Mouse (Mus musculus): ENCODE results near the gene Fam227a.

Fam227a gene

DNA sequence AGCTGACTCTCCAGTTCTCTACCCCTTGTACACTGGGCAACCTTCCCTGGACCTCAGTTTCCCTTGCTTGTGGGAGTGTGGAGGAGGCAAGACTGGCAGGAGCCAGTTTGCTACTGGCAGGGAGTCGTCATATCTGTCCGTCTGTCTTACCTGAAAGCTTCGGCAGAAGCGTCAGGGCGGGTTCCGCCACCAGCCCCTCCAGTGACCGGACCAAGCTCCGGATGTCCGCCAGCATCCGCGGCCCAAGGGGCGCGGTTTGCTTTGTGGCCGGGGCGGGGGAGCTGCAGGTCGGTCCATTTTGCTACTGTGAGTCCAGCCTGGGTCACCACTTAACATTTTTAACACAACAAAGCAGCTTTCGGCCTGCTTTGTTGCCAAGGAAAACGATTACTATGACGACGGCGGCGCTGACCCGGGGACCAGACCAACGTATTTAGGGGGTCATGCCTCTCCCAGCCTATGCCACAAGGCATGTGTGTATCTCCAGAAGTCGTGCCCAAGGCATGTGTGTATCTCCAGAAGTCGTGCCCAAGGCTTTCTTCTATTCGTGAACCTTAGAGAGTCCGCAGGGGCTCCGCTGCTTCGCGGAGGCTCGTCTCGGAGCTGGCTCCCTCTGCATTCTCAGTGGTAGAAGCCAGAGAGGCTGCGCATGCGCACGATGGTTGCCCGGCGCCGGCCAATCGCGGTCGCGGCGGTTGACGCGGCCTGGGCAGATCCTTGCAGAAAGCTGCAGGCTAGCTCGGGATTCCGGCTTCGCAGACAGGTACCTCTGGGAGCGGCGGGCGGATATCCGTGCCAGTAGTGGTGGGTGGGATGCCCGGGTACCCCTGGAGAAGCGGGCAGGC, at the start of gene Fam227a, which contains the start of gene Cby1:
Gene Fam227a, minus strand, starts transcription at position 426 of the 845 bp plus-strand sequence.
Gene Cby1, plus strand, starts transcription at position 669 of the 845 bp plus-strand sequence.
- DNase-seq (ENCODE audit: low read depth, low spot score), result peak; percentile 92

DNA sequence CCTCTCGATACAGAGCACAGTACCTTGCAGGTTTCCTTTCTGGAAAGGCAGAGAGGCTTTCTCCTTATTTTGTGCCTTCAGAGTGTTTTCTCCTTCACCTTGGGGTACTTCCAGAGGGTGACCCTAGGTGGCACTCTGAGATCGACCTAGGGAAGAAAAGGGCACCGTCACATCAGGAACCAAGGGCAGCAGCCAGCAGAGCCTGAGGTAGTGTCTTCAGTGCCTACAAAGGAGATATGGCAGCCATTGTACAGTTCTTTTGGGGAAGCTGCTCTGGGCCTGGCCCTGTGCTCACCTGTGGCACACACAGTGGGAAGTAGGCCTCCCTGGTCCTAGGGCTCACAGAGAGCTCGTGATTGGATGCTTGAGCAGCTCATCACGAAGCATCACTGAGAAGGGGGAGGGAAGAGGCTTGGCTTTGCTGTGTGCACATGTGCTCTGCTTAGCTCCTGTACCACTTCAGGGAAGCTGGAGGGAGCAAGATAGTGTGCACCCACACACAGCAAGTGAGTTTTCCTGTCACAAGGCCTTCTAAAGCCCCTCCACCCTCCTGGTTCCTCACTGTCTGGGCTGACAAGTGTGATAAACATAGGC, 49.6 kb upstream of the Fam227a start:
- DNase-seq (ENCODE audit: low read depth, low spot score), result no peak

DNA sequence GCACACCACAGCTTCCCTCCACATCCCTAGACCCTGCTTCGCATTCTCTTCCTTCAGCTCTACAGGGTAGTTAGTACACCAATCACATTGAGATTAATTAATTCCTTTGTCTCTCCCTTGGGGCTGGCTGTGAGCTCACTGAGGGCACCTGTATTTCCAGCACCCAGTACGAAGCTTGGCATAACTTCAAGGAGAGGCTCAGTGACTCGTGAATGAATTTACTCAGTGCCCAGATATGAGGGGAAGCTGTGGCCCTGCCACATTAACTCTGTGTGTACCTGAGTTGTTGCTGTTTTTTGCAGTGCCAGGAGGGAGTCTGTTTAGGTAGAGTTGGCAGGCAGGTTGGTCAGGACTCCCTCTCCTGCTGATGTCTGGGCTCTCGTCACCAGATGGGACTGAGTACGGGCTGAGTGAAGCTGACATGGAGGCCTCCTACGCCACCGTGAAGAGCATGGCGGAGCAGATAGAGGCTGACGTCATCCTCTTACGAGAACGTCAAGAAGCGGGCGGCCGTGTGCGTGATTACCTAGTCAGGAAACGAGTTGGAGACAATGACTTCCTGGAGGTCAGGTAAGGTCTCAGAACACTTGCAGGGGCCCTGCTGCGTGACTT, 48.0 kb upstream of the Fam227a start:
- no peak for DNase-seq (ENCODE audit: low read depth, low spot score)

DNA sequence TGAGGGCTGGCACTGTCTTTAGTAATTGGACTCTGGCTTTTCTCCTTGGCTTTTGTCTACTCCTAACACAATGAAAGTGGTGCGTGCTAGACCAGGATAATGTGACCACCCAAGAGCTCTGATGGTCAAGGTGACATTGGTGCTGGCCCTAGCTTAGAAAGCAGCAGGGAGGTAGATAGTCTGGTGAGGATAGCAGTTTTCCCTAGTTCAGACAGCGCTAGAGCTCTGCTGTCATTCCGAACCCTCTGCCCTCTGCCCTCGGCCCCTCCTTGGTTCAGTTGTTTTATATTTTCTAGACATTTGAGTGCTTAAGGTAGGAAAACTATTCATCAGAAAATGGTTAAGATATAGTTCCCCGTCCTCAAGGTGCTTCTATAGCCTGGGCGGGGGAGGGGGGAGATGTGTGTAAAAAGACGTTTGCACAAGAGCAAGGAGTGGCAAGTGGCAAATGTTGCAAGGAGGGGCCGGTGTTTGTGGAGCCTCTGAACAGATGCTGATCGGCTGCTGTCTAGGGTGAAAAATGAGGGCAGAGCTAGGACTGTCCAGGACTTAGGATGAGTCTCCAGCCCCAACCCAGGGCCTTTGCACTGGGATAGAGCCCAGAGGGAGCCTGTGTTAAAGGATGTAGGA, 38.9 kb upstream of the Fam227a start:
- DNase-seq (ENCODE audit: low read depth, low spot score), result no peak

DNA sequence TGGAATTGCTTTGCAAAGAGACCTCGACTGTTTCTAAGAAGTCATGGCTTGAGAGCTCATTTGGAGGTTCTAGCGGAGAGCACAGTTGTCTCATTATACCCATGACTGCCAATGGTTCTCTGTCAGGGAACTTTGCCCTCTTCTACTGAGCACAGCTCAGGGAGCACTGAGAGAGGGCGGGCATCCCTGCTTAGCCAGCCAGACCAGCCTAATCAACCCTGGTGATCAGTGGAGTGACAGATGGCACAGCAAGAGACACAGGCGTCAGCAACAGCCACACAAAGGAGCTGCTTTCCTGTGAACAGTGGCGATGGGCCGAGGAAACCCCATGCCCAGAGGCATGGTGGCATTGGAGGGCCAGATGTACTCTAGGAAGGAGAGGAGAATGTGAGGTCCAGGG, 38.3 kb upstream of the Fam227a start:
- DNase-seq (ENCODE audit: low read depth, low spot score), result no peak

DNA sequence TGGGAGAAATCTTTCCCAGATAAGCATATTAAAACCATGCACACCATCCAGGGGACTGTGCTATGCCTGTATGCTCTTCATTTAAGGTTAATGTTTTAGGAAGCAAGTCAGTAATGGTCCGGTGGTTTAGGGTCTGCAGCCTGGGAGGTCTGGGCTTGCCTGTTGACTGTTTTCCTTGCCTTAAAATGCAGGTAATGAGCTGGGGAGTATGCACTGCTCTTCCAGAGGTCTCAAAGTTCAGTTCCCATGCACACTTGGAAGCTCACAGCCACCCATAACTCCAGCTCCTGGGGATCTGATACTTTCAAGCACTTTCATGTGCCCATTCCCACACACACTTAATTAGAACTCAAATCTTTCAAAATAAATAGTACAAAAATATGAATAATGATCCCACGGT, 37.8 kb upstream of the Fam227a start:
- DNase-seq (ENCODE audit: low read depth, low spot score), result no peak

DNA sequence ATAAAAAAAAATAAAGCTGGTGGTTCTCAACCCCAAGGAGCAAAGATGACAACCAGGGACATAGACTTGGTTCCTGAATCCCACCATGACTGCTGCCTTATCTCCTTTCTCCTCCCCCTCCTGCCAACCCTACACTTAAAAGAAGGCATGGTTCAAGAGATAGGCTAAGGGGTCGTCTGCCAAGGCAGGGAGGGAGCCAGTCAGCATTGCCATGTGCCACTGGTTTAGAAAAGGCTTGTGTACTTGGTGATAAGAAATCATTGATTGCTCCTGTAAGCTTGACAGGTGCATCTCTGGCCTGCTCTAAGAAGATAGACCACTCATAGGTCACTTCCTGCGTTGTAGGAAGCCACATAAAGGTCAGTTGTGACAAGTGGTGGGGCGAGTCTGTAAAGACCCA, 36.8 kb upstream of the Fam227a start:
- no peak for DNase-seq (ENCODE audit: low read depth, low spot score)

DNA sequence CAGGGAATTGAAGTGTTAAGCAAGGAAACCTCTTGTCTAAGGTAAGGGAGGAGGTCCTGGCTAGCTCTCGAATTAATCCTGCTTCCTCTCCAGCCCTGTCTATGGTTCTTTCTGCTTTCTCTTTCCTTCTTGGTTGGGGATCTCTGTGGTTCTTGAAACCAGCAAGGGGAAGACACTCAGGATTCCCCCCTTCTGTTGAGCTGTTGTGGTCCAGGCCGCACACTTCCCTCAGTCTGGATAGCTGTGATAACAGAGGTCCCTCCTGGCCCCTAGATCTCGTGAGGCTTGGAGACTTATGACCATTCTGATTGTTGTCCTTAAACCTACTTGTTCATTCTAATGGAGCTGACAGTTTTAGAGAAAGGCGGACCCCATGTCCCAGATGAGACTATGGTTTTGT, 35.8 kb upstream of the Fam227a start:
- DNase-seq (ENCODE audit: low read depth, low spot score), result peak; percentile 47

- no peak for DNase-seq (ENCODE audit: low read depth, low spot score)
These were observed 35.0 kb upstream of the Fam227a start for GRCm38 (mm10) chr15:79693740-79694139.

- no peak for DNase-seq (ENCODE audit: low read depth, low spot score)
These were observed 33.6 kb upstream of the Fam227a start for GRCm38 (mm10) chr15:79692334-79692733.

- no peak for DNase-seq (ENCODE audit: low read depth, low spot score)
These were observed 32.3 kb upstream of the Fam227a start for GRCm38 (mm10) chr15:79691023-79691508.

- DNase-seq (ENCODE audit: low read depth, low spot score), result peak; percentile 99
These were observed 31.8 kb upstream of the Fam227a start, which contains the start of gene Gtpbp1 for GRCm38 (mm10) chr15:79690426-79691022. Gene Gtpbp1 (plus strand): TSS chr15:79690845.

DNA sequence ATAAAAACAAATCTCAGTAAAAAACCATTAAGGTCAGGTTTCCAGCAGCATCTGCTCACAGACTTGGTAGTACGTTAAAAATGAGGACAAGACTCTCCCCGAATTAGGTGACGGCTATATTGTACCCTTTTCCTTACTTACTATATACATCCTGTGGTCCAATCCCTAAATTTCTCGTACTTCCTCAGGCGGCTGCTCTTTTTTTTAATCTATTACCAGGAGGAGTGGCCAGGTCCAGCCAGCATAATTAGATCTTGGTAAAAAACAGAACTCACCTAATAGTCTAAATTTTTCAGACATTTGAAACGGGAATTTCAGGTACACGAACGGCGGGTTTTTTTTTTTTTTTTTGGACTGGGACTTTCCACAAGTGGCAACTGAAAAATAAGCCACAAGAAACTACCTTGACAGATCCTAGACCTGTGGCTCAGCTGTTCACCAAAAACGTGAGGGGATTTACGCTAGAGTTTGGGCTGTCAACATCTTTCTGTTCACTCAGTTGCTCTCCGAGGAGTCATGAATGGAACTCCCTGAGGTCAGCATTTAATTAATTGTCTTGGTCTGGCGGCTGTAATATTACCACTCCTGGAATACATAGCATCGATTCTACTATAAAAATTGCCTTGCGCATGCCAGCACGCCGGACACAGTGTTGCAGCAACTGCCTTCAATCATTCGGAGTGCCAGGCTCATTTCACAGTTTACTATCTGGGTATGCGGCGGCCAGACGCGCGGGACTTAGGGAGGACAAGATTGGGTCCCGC, 31.1 kb upstream of the Fam227a start:
- no peak for DNase-seq (ENCODE audit: low read depth, low spot score)

GRCm38 (mm10) chr15:79688268-79688956, 29.7 kb upstream of the Fam227a start:
- DNase-seq (ENCODE audit: low read depth, low spot score), result peak; percentile 32

DNA sequence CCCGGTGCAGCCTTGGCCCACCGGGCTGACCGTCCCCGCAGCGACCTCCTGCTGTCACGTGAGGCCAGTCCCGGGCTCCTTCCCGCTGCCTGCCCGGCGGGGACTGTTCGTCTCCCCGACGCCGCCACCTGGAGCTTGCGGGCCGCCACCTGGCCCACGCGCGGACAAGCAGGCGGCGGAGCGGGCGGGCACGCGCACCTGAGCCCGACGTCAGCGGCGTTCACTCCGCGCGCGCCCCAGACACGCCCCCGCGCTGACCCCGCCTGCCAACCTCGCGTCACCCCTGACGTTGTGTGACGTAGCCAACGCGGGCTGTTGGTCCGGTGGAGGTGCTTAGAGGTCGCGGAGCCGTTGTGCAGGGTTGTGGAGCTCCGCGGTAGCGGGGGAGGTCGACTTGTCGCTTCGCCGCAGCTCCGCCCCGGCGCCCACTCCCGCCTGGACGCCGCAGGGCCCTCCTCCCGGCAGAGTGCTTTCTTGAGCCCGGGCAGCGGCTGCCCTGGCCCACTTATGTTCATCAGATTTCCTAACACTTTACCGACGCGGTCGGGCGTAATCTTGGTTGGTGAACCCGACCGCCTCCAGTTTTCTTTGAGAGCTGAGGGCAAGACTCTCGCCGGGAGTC, 29.0 kb upstream of the Fam227a start, which contains the start of gene Josd1:
Gene Josd1, minus strand, starts transcription at position 274 of the 622 bp plus-strand sequence.
- peak; percentile 92 for DNase-seq (ENCODE audit: low read depth, low spot score)

DNA sequence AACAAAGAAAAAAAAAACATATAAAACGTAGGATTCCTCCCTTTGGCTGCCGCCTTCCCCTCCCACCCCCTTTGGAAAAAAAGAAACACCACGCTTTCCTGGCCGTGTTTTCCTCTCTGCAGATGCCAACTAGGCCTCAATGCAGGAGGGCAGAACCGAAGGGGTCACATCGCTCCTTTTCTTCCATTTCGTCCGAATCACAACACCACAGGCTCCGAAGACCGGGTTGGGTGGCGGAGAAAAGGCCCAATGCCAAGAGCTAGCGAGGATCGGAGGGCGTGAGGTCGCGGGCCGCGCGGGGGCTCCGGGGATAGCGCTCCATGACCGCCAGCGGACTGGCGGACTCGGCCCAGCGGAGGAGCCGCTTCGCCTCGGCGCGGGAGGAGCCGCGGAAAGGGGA, 28.4 kb upstream of the Fam227a start:
- no peak for DNase-seq (ENCODE audit: low read depth, low spot score)

DNA sequence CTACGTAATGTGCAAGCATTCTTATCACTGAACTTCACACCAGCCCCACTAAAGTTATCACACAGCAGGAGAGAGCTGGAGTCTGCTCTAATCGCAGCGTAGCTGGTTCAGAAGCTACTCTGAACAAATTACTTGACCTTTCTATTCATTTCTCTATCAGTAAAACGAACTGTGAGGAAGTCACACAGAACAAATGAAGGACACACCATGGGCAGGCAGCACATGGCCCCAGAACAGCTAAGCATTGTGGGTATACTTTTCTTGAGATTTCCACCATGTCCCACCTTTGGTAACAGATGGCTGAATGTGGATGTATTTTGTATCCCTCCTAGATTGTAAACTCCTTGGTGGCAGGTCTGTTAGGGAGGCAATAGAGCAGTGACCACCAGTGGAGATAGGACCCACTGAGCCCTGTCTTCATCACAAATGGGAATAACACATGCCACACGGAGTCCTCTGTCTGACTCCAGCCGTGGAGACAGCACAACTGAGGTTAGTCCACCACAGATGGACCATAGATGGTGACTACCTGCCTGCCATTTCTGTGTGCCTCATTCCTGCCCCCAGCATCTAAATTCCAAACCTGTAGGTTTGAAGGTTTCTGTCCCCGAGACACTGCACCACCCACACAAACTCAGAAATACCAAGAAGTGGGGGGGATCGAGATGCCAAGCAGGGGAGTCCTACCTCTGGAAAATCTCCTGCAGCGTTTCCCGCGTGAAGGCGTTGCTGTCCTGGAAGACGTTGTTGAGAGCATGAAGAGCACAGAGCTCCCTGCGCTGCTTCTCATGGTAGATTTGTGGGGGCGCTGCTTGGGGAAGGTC, 27.5 kb upstream of the Fam227a start:
- peak; percentile 44 for DNase-seq (ENCODE audit: low read depth, low spot score)

GRCm38 (mm10) chr15:79685141-79685641, 26.4 kb upstream of the Fam227a start:
- peak; percentile 28 for DNase-seq (ENCODE audit: low read depth, low spot score)
